Mouse (Mus musculus) lung, embryonic 15.5 days (tissue): Measurements from ENCODE around the gene Acat3. TPM values are rescaled to one million over a fixed set of nuclear protein-coding genes. Genes with fewer than 3 reads are reported as not detected.
A peak's percentile ranks its signal among the peaks of the same experiment; 100 is the strongest.
"Not testable (repeated sequence)": the region's sequence is repeated elsewhere in the genome, so short reads cannot be mapped to it uniquely, and the experiment has no call there.

Experiments used
- ATAC-seq: fragments of 200-750 bp; cut with Nextera tagmentation; 2 replicates; pipeline ENCODE4 v1.8.0; 2017; ENCODE audit warnings: moderate number of reproducible peaks, borderline replicate concordance; ENCODE audit not compliant: low FRiP score, low TSS enrichment; ENCODE audit errors: extremely low read depth
- H3K27ac ChIP-seq: fragments of 300-500 bp; sonication (generic); 2 replicates; pipeline ENCODE4 v1.5.1; 2015; ENCODE audit warnings: moderate library complexity, mild to moderate bottlenecking, inconsistent platforms
- H3K27me3 ChIP-seq: fragments of 300-500 bp; sonication (generic); 2 replicates; pipeline ENCODE4 v1.6.1; 2015; ENCODE audit warnings: inconsistent platforms
- H3K36me3 ChIP-seq: fragments of 300-500 bp; sonication (generic); 2 replicates; pipeline ENCODE4 v1.6.1; 2015; ENCODE audit warnings: inconsistent platforms
- H3K4me1 ChIP-seq: fragments of 300-500 bp; sonication (generic); 2 replicates; pipeline ENCODE4 v1.6.1; 2015; ENCODE audit warnings: inconsistent platforms
- H3K4me2 ChIP-seq: fragments of 300-500 bp; sonication (generic); 2 replicates; pipeline ENCODE4 v1.6.1; 2015; ENCODE audit warnings: inconsistent platforms, mild to moderate bottlenecking, moderate library complexity
- H3K4me3 ChIP-seq: fragments of 300-500 bp; sonication (generic); 2 replicates; pipeline ENCODE4 v1.5.1; 2015; ENCODE audit warnings: mild to moderate bottlenecking, inconsistent platforms
- H3K9ac ChIP-seq: fragments of 300-500 bp; sonication (generic); 2 replicates; pipeline ENCODE4 v1.6.1; 2015; ENCODE audit warnings: inconsistent platforms
- H3K9me3 ChIP-seq: fragments of 300-500 bp; sonication (generic); 2 replicates; pipeline ENCODE4 v1.6.1; 2016; ENCODE audit warnings: inconsistent platforms
- WGBS: fragments of 180-500 bp; shearing (Covaris S2); methylation state at CpG from one replicate; pipeline ENCODE4 v1.1.7; 2015; 5-methylcytosine and 5-hydroxymethylcytosine counted together
- polyA plus RNA-seq: library from polyadenylated mRNA; unstranded; fragments of >200 nt; fragmentation: Nextera tagmentation; extraction: Ambion mirVana; gene quantifications from 2 replicates; pipeline ENCODE4 v1.2.1, GENCODE M21; 2015

Gene Acat3
- polyA plus RNA-seq: 0.60 and 0.89 TPM in 2 replicates

DNA sequence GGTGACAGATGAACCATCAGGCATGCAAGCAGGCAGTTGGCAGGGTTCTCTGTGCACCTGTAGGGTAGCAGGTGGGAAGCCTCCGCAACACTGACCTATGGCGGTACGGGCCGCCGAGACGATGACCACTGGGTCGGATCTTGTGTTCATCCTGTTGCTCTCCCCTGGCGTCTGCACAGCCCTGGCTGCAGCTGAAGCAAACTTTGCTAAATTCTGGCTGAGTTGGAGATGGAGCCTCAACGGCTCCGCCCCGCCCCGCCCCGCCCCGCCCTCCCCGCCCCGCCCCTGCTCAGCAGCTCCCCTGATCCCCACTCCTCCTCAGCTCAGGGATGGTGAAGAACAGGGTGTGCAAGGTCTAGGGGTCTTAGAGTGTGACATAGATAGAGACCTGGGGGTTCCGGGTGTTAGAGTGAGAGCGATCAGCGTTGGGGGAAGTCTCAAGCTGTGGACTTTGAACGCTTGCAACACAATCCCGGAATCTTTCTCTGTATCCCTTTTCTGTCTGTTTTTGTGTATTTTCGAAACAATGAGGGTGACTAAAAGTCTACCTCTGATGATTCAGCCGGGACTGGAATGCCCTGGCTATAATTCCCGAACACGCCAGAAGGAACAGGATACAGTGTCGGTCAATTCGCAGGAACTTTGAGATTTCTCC, at the start of gene Acat3:
Gene Acat3, minus strand, starts transcription at position 450 of the 655 bp plus-strand sequence.
- Histone ChIP-seq H3K27ac (no peak within 1 kb of the TSS), H3K4me1 (peaks cover 6% of the 10 kb centered on the region), H3K4me2 (peak within 1 kb of the TSS; percentile 62), H3K27me3 (no peaks in the 10 kb centered on the region), H3K36me3 (peaks cover 15% of the 10 kb centered on the region; the same call in 1 of the 2 replicates), H3K9ac (no peak within 1 kb of the TSS), H3K9me3 (no peaks in the 10 kb centered on the region), H3K4me3 (peak within 1 kb of the TSS; percentile 33)
- 11% methylated on average over 27 of the region's 27 CpGs for whole genome bisulfite sequencing
- ATAC-seq: peak; percentile 78; the same call in 1 of the 2 replicates

DNA sequence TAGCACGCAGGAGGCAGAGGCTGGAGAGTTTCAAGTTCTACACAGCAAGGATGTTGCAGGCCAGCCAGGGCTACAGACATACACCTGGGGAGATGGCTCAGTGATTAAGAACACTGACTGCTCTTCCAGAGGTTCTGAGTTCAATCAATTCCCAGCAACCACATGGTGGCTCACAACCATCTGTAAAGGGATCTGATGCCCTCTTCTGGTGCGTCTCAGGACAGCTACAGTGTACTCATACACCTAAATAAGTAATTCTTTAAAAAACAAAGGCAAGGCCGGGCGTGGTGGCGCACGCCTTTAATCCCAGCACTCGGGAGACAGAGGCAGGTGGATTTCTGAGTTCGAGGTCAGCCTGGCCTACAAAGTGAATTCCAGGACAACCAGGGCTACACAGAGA, 47.7 kb upstream of the Acat3 start:
- ATAC-seq, H3K27me3 ChIP-seq, H3K4me2 ChIP-seq, H3K27ac ChIP-seq, H3K9ac ChIP-seq, H3K9me3 ChIP-seq, H3K4me3 ChIP-seq: not testable (repeated sequence)
- 94% methylated on average over 8 of the region's 8 CpGs for WGBS
- Histone ChIP-seq H3K4me1 (peaks cover 18% of the 10 kb centered on the region; the same call in 1 of the 2 replicates), H3K36me3 (peaks cover 25% of the 10 kb centered on the region)

GRCm38 (mm10) chr17:12983988-12984387, 43.6 kb upstream of the Acat3 start:
- Histone ChIP-seq H3K9me3 (no peaks in the 10 kb centered on the region), H3K27ac (no peak overlapping the region), H3K36me3 (peaks cover 57% of the 10 kb centered on the region), H3K4me1 (peaks cover 5% of the 10 kb centered on the region; the same call in 1 of the 2 replicates), H3K27me3 (no peaks in the 10 kb centered on the region), H3K4me3 (no peak overlapping the region), H3K4me2 (no peak overlapping the region), H3K9ac (no peak overlapping the region)
- WGBS: 69% methylated on average over 2 of the region's 2 CpGs
- ATAC-seq: no peak

- no peaks in the 10 kb centered on the region for H3K9me3 ChIP-seq
- H3K4me3 ChIP-seq: no peak overlapping the region
- no peaks in the 10 kb centered on the region for H3K27me3 ChIP-seq
- peaks cover 71% of the 10 kb centered on the region for H3K36me3 ChIP-seq
- ATAC-seq: no peak
- no peaks in the 10 kb centered on the region for H3K4me1 ChIP-seq
- H3K9ac ChIP-seq: no peak overlapping the region
- H3K27ac ChIP-seq: no peak overlapping the region
- H3K4me2 ChIP-seq: no peak overlapping the region
- 88% methylated on average over 1 of the region's 1 CpGs for WGBS
These were observed 38.1 kb upstream of the Acat3 start for GRCm38 (mm10) chr17:12978546-12978945.

- ATAC-seq: no peak
These were observed 33.5 kb upstream of the Acat3 start for GRCm38 (mm10) chr17:12973851-12974250.

DNA sequence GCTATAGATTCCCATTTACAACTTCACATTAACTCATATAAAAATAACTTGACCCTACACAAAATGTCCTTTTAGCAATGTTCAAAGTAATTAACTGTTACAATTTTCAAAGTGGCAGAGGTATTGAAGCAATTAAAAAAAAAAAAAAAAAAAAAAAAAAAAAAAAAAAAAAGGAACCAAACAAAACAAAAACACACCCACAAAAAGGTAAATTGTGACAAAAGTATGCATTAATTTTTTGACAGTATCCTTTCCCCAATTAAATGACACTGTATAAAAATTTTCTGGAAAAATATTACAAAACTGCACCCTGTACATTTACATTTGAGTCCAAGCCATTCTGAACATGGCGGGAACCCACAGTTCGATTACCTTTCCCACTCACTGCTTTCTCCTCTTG, 26.8 kb upstream of the Acat3 start:
- H3K36me3 ChIP-seq: peaks cover 49% of the 10 kb centered on the region

More at GRCm38 (mm10) chr17:12973851-12974250, 33.5 kb upstream of the Acat3 start:
- Histone ChIP-seq H3K4me2 (no peak overlapping the region), H3K36me3 (peaks cover 61% of the 10 kb centered on the region), H3K4me3 (no peak overlapping the region), H3K9ac (no peak overlapping the region), H3K27me3 (no peaks in the 10 kb centered on the region), H3K27ac (no peak overlapping the region), H3K4me1 (no peaks in the 10 kb centered on the region), H3K9me3 (no peaks in the 10 kb centered on the region)
- 77% methylated on average over 2 of the region's 2 CpGs for WGBS

DNA sequence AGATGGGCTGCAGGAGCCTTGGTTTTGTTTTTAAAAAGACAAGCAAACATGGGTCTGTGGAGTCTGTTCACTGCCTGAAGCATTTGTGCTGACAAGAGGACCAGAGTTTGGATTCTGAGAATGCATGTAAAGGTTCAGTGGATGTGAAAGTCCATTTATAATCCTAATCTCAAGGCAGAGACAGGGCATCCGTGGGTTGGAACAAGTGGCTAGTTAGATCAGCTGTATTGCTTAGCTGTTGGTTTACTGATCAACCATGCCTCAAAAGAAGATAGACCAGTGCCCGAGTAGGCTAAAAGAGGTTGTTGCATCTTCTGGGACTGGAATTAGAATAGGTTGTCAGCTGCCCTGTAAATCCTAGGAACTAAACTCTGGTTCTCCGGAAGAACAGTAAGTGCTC, 23.1 kb upstream of the Acat3 start:
- ATAC-seq: no peak
- Histone ChIP-seq H3K4me1 (peaks cover 9% of the 10 kb centered on the region; the same call in 1 of the 2 replicates), H3K9me3 (no peaks in the 10 kb centered on the region), H3K36me3 (peaks cover 25% of the 10 kb centered on the region), H3K9ac (no peak overlapping the region), H3K27ac (no peak overlapping the region), H3K4me2 (no peak overlapping the region), H3K27me3 (no peaks in the 10 kb centered on the region), H3K4me3 (no peak overlapping the region)
- 49% methylated on average over 3 of the region's 3 CpGs for WGBS

More for the DNA sequence above, 26.8 kb upstream of the Acat3 start:
- Histone ChIP-seq H3K27me3 (no peaks in the 10 kb centered on the region), H3K9ac (no peak overlapping the region), H3K9me3 (no peaks in the 10 kb centered on the region), H3K4me2 (no peak overlapping the region), H3K4me1 (no peaks in the 10 kb centered on the region), H3K27ac (no peak overlapping the region), H3K4me3 (no peak overlapping the region)
- 92% methylated on average over 2 of the region's 2 CpGs for WGBS
- ATAC-seq: no peak

GRCm38 (mm10) chr17:12960331-12960873, 20.0 kb upstream of the Acat3 start, which contains the start of gene Acat2:
Acat2 (minus strand) TSS chr17:12960747.
- Histone ChIP-seq H3K27me3 (no peaks in the 10 kb centered on the region), H3K9ac (peak within 1 kb of the TSS; percentile 57), H3K9me3 (no peaks in the 10 kb centered on the region), H3K4me3 (peak within 1 kb of the TSS; percentile 79), H3K4me2 (peak within 1 kb of the TSS; percentile 71), H3K36me3 (no peaks in the 10 kb centered on the region), H3K27ac (peak within 1 kb of the TSS; percentile 87), H3K4me1 (peaks cover 9% of the 10 kb centered on the region; the same call in 1 of the 2 replicates)
- peak; percentile 97 for ATAC-seq
- 0% methylated on average over 41 of the region's 42 CpGs for WGBS

- not testable (repeated sequence) for H3K4me1 ChIP-seq, H3K27ac ChIP-seq, H3K9ac ChIP-seq, H3K9me3 ChIP-seq, H3K27me3 ChIP-seq, ATAC-seq, H3K4me3 ChIP-seq, H3K36me3 ChIP-seq
- WGBS: 18% methylated on average over 2 of the region's 2 CpGs
- peak overlapping the region; percentile 31; the same call in 1 of the 2 replicates for H3K4me2 ChIP-seq
These were observed 19.0 kb upstream of the Acat3 start for GRCm38 (mm10) chr17:12959377-12959776.

- no peak overlapping the region for H3K4me3 ChIP-seq
- H3K27ac ChIP-seq: no peak overlapping the region
- ATAC-seq: no peak
- no peak overlapping the region for H3K4me2 ChIP-seq
- 87% methylated on average over 8 of the region's 8 CpGs for WGBS
- peaks cover 8% of the 10 kb centered on the region for H3K36me3 ChIP-seq
- no peaks in the 10 kb centered on the region for H3K9me3 ChIP-seq
- H3K4me1 ChIP-seq: peaks cover 9% of the 10 kb centered on the region; the same call in 1 of the 2 replicates
- no peak overlapping the region for H3K9ac ChIP-seq
- H3K27me3 ChIP-seq: no peaks in the 10 kb centered on the region
These were observed 16.3 kb upstream of the Acat3 start for GRCm38 (mm10) chr17:12956664-12957063.

GRCm38 (mm10) chr17:12949669-12950068, 9.3 kb upstream of the Acat3 start:
- Histone ChIP-seq H3K9ac (no peak overlapping the region), H3K27ac (no peak overlapping the region), H3K36me3 (peaks cover 50% of the 10 kb centered on the region), H3K4me1 (no peaks in the 10 kb centered on the region), H3K4me3 (no peak overlapping the region), H3K27me3 (no peaks in the 10 kb centered on the region), H3K9me3 (no peaks in the 10 kb centered on the region), H3K4me2 (no peak overlapping the region)
- 90% methylated on average over 5 of the region's 5 CpGs for WGBS
- no peak for ATAC-seq

GRCm38 (mm10) chr17:12942459-12943162, 2.2 kb upstream of the Acat3 start:
- Histone ChIP-seq H3K27me3 (no peaks in the 10 kb centered on the region), H3K27ac (no peak overlapping the region), H3K4me2 (no peak overlapping the region), H3K9me3 (no peaks in the 10 kb centered on the region), H3K4me1 (peaks cover 6% of the 10 kb centered on the region), H3K36me3 (peaks cover 27% of the 10 kb centered on the region), H3K4me3 (no peak overlapping the region), H3K9ac (no peak overlapping the region)
- ATAC-seq: no peak
- 86% methylated on average over 6 of the region's 6 CpGs for WGBS
